Mouse (Mus musculus): ENCODE data around the gene Gm47289. TPM values are rescaled to one million over a fixed set of nuclear protein-coding genes. Genes with fewer than 3 reads are reported as not detected.

The Gm47289 gene
- not detected for total RNA-seq (2023)

GRCm38 (mm10) chr9:119158861-119159260 is at the start of gene Gm47289:
Gm47289 (plus strand) TSS chr9:119159161.

GRCm38 (mm10) chr9:119156278-119157201 is 2.4 kb upstream of the Gm47289 start, which contains the start of gene Acaa1b:
Acaa1b (minus strand) TSS chr9:119157093.

DNA sequence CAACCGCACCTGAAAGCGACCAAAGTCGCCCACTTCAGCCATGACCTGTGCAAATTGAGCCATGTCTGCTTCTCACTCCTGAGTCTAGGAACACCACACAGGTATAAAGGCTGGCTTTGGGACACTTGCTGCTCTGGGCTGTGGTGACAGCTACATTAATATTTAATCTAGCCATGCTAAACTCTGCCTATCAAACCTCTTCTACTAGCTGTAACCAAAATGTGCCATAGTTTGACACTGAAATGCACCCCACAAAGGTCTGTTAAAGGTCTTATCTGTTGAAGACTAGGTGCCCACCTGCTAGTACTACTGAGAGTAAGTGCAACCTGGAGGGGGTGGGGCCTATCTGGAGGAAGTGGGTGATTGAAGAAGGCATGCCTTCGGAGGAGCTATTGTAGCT is 50.0 kb downstream of the Gm47289 start, which contains the start of gene Slc22a13:
TSS of gene Slc22a13 (minus strand) at position 101 of the 400 bp plus-strand sequence.

Other genes with a start within 250 kb of the Gm47289 start
- 0.94 TPM for gene Ctdspl, start 232.7 kb upstream of the Gm47289 start, total RNA-seq (2023)
- 1.2 TPM for gene Vill, start 106.4 kb upstream of the Gm47289 start, total RNA-seq (2023)
- gene Plcd1, start 65.7 kb upstream of the Gm47289 start, total RNA-seq (2023): not detected
- not detected for gene Dlec1, start 56.7 kb upstream of the Gm47289 start, total RNA-seq (2023)
- gene Acaa1b, start 2.1 kb upstream of the Gm47289 start, total RNA-seq (2023): 0.64 TPM
- gene Slc22a13, start 49.9 kb downstream of the Gm47289 start, total RNA-seq (2023): not detected
- 41.7 TPM for gene Oxsr1, start 163.3 kb downstream of the Gm47289 start, total RNA-seq (2023)
- 42.9 TPM for gene Acaa1a, start 180.5 kb downstream of the Gm47289 start, total RNA-seq (2023)
- gene Myd88, start 182.2 kb downstream of the Gm47289 start, total RNA-seq (2023): 37.7 TPM
- gene Xylb, start 198.2 kb downstream of the Gm47289 start, total RNA-seq (2023): 0.38 TPM
- not detected for gene Slc22a14, start 206.4 kb downstream of the Gm47289 start, total RNA-seq (2023)
- 0.47 TPM for gene Acvr2b, start 243.0 kb downstream of the Gm47289 start, total RNA-seq (2023)

All from CD4-positive naive resting alpha-beta T cell, adult 76 days (primary cell).